Mouse (Mus musculus) heart, postnatal 0 days (tissue): ENCODE data around the gene Nos1ap.

Experiments
- CTCF ChIP-seq: IDR thresholded peaks from 2 replicates; pipeline ENCODE4 v1.5.1; 2016; ENCODE audit warnings: antibody characterized with exemption, control low read depth, low read depth
- EP300 ChIP-seq: IDR thresholded peaks from 2 replicates; pipeline ENCODE4 v1.6.1; 2016; ENCODE audit warnings: antibody characterized with exemption, low read depth

GRCm38 (mm10) chr1:170499891-170500290, 89.8 kb downstream of the Nos1ap start:
- TF ChIP-seq EP300 (no peak), CTCF (no peak)
